Mouse (Mus musculus) neural tube, embryonic 14.5 days (tissue): ENCODE results near the gene Lpp. TPM values are rescaled to one million over a fixed set of nuclear protein-coding genes. Genes with fewer than 3 reads are reported as not detected.

Experiments
- ATAC-seq: fragments of 200-750 bp; cut with Nextera tagmentation; 2 replicates; pipeline ENCODE4 v1.8.0; 2017; ENCODE audit warnings: low read depth, mild to moderate bottlenecking, moderate TSS enrichment, moderate library complexity
- H3K27ac ChIP-seq: fragments of 300-500 bp; sonication (generic); 2 replicates; pipeline ENCODE4 v1.5.1; 2014; ENCODE audit warnings: low read depth, mild to moderate bottlenecking, control low read depth, low read length, moderate library complexity, mixed read lengths
- H3K27me3 ChIP-seq: fragments of 300-500 bp; sonication (generic); 2 replicates; pipeline ENCODE4 v1.6.1; 2014; ENCODE audit warnings: low read length; ENCODE audit not compliant: control insufficient read depth, insufficient read depth
- H3K36me3 ChIP-seq: fragments of 300-500 bp; sonication (generic); 2 replicates; pipeline ENCODE4 v1.6.1; 2014; ENCODE audit warnings: low read length, mixed read lengths; ENCODE audit not compliant: control insufficient read depth, insufficient read depth
- H3K4me1 ChIP-seq: fragments of 300-500 bp; sonication (generic); 2 replicates; pipeline ENCODE4 v1.6.1; 2014; ENCODE audit warnings: low read length; ENCODE audit not compliant: control insufficient read depth, insufficient read depth
- H3K4me2 ChIP-seq: fragments of 300-500 bp; sonication (generic); 2 replicates; pipeline ENCODE4 v1.6.1; 2014; ENCODE audit warnings: mild to moderate bottlenecking, low read depth, low read length, control low read depth
- H3K4me3 ChIP-seq: fragments of 300-500 bp; sonication (generic); 2 replicates; pipeline ENCODE4 v1.5.1; 2014; ENCODE audit warnings: low read depth, low read length, control low read depth, mixed read lengths
- H3K9ac ChIP-seq: fragments of 300-500 bp; sonication (generic); replicated peaks from 2 replicates; pipeline ENCODE4 v1.6.1; 2014; ENCODE audit warnings: low read depth, mild to moderate bottlenecking, control low read depth, low read length, mixed read lengths
- H3K9me3 ChIP-seq: fragments of 300-500 bp; sonication (generic); 2 replicates; pipeline ENCODE4 v1.6.1; 2016; ENCODE audit warnings: low read length; ENCODE audit not compliant: control insufficient read depth
- WGBS: fragments of 180-500 bp; shearing (Covaris S2); extraction: QIAGEN DNeasy Blood & Tissue Kit; methylation state at CpG from one replicate; pipeline ENCODE4 v1.1.7; 2014; 5-methylcytosine and 5-hydroxymethylcytosine counted together
- polyA plus RNA-seq: library from polyadenylated mRNA; unstranded; fragments of >200 nt; fragmentation: Nextera tagmentation; extraction: Ambion mirVana; gene quantifications from 2 replicates; pipeline ENCODE4 v1.2.1, GENCODE M21; 2014

Lpp gene
- polyA plus RNA-seq, 1 experiment from 2014 or later = 7.0 TPM

DNA sequence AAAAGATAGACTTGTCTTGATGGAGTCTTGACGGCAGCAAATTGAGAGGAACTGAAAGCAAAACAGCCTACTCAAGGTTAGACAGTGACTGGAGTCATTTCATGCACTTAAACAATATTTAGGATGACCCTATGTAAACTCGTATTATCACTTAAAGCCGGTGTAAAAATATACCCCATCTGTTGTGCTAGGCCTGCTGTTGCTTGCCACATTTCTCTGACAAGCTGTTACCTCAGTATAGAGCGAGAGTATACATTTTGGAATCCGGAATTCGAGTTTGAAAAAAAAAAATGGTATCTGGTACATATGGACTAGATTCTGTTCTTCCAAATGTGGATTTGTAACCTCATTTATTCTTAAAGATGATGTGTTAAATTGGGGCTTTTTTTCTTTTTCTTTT, 416.5 kb downstream of the Lpp start:
- WGBS = 90% methylated on average over 6 of the region's 6 CpGs
- no peak for ATAC-seq
- Histone ChIP-seq H3K9ac (no peak overlapping the region), H3K9me3 (no peaks in the 10 kb centered on the region), H3K27ac (no peak overlapping the region), H3K4me3 (no peak overlapping the region), H3K4me2 (no peak overlapping the region), H3K4me1 (no peaks in the 10 kb centered on the region), H3K36me3 (no peaks in the 10 kb centered on the region), H3K27me3 (no peaks in the 10 kb centered on the region)

DNA sequence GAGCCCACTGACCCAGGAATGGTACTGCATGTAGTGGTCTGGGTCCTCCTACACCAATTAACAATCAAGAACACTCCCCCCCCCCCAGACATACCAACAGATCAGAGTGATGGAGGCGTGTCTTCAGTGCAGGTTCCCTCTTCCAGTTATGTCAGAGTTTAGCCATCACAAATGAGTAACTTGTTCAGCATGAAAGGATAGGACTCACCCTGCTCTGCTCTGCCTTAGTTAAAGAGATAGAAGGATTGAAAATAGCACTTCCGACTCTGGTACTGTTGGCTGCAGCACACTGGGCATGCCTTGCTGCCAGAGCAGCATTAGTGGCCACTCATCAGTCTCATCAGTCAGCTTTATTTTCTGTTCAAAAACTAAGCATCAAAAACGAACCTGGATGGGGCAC, 423.3 kb downstream of the Lpp start:
- H3K4me3 ChIP-seq = no peak overlapping the region
- H3K27me3 ChIP-seq = no peaks in the 10 kb centered on the region
- 86% methylated on average over 3 of the region's 3 CpGs for WGBS
- no peak overlapping the region for H3K4me2 ChIP-seq
- no peaks in the 10 kb centered on the region for H3K36me3 ChIP-seq
- H3K4me1 ChIP-seq = no peaks in the 10 kb centered on the region
- H3K9ac ChIP-seq = no peak overlapping the region
- no peak overlapping the region for H3K27ac ChIP-seq
- no peaks in the 10 kb centered on the region for H3K9me3 ChIP-seq
- no peak for ATAC-seq

DNA sequence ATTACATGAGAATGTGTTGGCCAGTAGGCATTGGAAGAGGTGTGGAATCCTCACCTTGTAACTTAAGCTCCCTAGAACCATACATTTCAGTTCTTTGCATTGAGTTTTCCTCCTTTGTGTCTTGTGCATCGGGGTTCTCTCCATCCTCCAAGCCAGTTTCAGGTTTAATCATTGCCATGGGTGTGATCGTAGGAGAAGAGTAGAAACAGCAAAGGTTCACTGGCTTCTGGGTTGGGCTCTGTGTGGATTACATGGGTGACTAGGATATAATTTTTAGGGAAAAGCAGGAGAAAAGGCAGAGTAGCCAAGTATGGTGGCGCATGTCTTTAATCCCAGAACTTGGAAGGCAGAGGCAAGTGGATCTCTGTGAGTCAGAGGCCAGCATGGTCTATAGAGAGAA, 424.1 kb downstream of the Lpp start:
- ATAC-seq = no peak
- H3K9ac ChIP-seq = no peak overlapping the region
- no peaks in the 10 kb centered on the region for H3K9me3 ChIP-seq
- H3K4me1 ChIP-seq = no peaks in the 10 kb centered on the region
- 97% methylated on average over 3 of the region's 3 CpGs for WGBS
- no peaks in the 10 kb centered on the region for H3K27me3 ChIP-seq
- no peaks in the 10 kb centered on the region for H3K36me3 ChIP-seq
- no peak overlapping the region for H3K27ac ChIP-seq
- no peak overlapping the region for H3K4me3 ChIP-seq
- no peak overlapping the region for H3K4me2 ChIP-seq

DNA sequence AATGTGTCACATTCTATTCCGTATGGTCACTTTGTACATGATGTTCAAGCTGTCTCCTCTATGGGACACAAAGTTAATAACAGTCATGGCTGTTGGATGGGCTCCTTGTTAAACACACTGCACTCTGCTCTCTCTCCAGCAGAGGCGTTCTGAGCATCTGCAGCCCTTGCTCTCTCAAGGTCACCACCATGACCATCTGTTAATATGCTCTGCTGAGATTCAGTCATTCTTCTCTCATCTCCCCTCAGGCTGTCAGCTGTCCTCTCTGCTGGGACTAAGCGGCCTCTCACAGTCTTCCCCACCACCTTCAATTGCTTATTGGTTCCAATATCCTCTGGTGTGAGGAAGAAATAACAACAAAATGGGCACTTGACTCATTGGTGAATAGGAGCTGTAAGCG, 425.8 kb downstream of the Lpp start:
- H3K36me3 ChIP-seq = no peaks in the 10 kb centered on the region
- no peak overlapping the region for H3K4me3 ChIP-seq
- H3K4me1 ChIP-seq = no peaks in the 10 kb centered on the region
- ATAC-seq = no peak
- no peaks in the 10 kb centered on the region for H3K27me3 ChIP-seq
- H3K9ac ChIP-seq = no peak overlapping the region
- no peak overlapping the region for H3K27ac ChIP-seq
- no peak overlapping the region for H3K4me2 ChIP-seq
- H3K9me3 ChIP-seq = no peaks in the 10 kb centered on the region
- WGBS = 49% methylated on average over 4 of the region's 4 CpGs

DNA sequence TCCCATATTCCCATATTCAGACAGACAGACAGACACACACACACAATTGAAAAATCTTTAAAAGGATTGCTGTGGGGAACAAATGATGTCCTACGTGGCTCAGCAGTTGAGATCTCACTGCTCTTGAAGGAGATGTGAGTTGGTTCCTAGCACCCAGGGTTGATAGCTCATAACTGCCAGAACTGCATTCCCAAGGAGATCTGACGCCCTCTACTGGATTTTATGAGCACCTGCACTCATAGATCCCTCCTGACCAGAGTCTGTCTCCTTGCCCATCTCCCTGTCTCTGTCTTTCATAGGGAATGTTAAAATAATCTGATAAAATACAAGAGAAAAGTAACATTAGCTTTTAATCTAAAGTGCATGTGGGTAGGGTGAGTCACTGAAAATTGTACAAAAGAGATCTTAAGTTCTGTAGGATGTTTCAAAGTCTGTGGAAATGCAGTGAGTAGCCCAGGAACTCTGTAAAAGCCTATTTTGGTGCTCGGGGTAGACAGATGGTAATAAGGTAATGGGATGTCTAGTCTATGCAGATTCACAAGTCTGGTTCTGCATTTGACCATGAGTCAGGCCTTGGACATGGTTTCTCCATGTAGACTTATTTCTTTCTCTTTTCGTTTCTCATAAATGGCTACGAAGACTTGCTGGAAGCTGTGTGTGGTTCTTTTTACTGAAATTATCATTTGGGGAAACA, 429.0 kb downstream of the Lpp start:
- no peaks in the 10 kb centered on the region for H3K4me1 ChIP-seq
- no peaks in the 10 kb centered on the region for H3K27me3 ChIP-seq
- H3K9ac ChIP-seq = no peak overlapping the region
- H3K4me2 ChIP-seq = no peak overlapping the region
- no peak overlapping the region for H3K4me3 ChIP-seq
- WGBS = 82% methylated on average over 5 of the region's 5 CpGs
- H3K27ac ChIP-seq = no peak overlapping the region
- no peaks in the 10 kb centered on the region for H3K36me3 ChIP-seq
- no peaks in the 10 kb centered on the region for H3K9me3 ChIP-seq
- no peak for ATAC-seq

DNA sequence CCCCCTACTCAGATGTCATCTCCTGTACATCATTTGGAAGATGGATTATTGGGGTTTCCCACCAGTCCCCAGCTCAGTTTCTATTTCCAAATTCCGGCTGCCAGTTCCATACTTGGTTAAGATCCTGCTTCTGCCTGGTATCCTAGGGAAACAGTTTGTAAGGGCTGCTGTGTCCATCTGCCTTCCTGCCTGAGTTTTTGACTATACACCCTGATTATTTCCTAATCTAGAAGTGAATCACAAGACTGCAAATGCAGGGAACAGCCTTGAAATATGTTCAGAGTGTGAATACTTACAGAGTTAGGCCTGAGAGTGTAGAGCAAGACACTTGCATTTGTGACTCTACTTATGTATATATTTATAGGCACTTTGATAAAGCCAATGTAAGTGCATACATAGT, 429.6 kb downstream of the Lpp start:
- no peak for ATAC-seq
- H3K36me3 ChIP-seq = no peaks in the 10 kb centered on the region
- no peak overlapping the region for H3K9ac ChIP-seq
- no peaks in the 10 kb centered on the region for H3K27me3 ChIP-seq
- H3K4me1 ChIP-seq = no peaks in the 10 kb centered on the region
- H3K4me3 ChIP-seq = no peak overlapping the region
- WGBS = 80% methylated on average over 1 of the region's 1 CpGs
- H3K27ac ChIP-seq = no peak overlapping the region
- no peak overlapping the region for H3K4me2 ChIP-seq
- H3K9me3 ChIP-seq = no peaks in the 10 kb centered on the region

DNA sequence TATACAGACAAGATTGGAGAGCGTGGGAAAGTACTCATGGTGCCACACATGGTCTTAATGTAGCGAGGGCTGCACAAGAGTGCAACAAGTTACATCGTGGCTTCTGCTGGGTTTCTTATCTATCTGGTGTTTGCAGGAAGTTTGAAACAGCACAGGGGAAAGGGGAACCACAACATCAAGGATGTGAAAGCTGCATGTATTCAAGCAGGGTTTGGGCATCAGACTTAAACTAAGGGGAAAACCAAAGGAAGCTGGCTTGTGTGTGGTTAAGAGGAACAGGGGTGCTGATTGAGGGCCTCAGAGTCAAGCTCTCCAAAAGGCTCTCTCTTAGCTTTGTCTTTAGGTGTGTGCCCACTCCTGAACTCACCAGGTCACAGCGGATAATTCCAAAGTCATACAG, 433.1 kb downstream of the Lpp start:
- no peak overlapping the region for H3K27ac ChIP-seq
- no peak overlapping the region for H3K4me2 ChIP-seq
- no peaks in the 10 kb centered on the region for H3K36me3 ChIP-seq
- H3K27me3 ChIP-seq = no peaks in the 10 kb centered on the region
- 93% methylated on average over 4 of the region's 4 CpGs for WGBS
- no peaks in the 10 kb centered on the region for H3K4me1 ChIP-seq
- no peaks in the 10 kb centered on the region for H3K9me3 ChIP-seq
- no peak overlapping the region for H3K4me3 ChIP-seq
- no peak overlapping the region for H3K9ac ChIP-seq
- no peak for ATAC-seq

DNA sequence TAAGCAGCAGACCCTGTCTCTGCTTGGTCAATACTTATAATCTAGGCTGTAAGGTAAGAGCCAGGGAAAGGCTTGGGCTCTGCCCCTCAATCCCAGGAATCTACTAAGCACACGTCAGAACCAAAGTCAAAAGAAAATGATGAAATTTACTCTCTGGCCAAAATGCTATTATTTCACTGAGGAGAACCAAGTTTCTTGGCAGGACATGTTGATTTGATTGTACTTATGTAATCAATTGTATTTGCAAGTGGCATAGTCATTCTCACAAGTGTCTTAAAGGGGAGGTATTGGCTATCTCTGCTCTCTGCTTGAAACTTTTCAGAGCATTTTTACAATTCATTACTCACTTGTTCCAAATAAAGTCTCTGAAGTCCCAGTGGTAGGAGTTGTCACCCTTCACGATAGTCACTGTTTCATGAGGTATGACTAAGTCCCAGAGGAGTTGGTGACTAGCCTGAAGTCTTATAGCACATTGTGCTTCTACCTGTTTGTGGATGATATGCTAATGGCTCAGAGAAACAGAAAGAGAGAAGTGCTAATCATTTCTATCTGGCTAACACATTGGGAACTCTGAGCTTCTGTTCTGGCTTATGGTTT, 435.0 kb downstream of the Lpp start:
- H3K27me3 ChIP-seq = no peaks in the 10 kb centered on the region
- no peaks in the 10 kb centered on the region for H3K36me3 ChIP-seq
- H3K9ac ChIP-seq = no peak overlapping the region
- no peak for ATAC-seq
- no peaks in the 10 kb centered on the region for H3K9me3 ChIP-seq
- WGBS = 87% methylated on average over 2 of the region's 2 CpGs
- no peak overlapping the region for H3K4me3 ChIP-seq
- no peaks in the 10 kb centered on the region for H3K4me1 ChIP-seq
- no peak overlapping the region for H3K4me2 ChIP-seq
- no peak overlapping the region for H3K27ac ChIP-seq

DNA sequence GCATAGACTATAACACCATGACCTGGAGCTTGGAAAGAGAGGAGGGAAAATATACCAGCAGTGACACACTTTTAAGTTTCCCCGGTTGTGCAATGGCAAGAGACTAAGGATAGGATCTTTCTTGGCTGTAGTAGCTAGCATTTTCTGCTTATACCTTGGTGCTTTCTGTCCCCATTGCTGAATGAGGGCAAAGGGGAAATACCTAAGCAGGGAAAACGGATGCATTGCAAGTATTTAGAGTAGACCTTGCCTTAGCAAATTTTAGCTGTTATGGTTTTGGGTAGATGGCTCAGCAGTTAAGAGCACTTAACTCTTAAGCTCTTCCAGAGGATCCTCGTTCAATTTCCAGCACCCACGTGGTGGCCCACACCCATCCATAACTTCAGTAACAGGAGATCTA, 436.6 kb downstream of the Lpp start:
- no peaks in the 10 kb centered on the region for H3K36me3 ChIP-seq
- no peaks in the 10 kb centered on the region for H3K4me1 ChIP-seq
- no peaks in the 10 kb centered on the region for H3K27me3 ChIP-seq
- no peak overlapping the region for H3K4me2 ChIP-seq
- H3K27ac ChIP-seq = no peak overlapping the region
- no peak overlapping the region for H3K4me3 ChIP-seq
- WGBS = 86% methylated on average over 4 of the region's 4 CpGs
- H3K9me3 ChIP-seq = no peaks in the 10 kb centered on the region
- no peak for ATAC-seq
- H3K9ac ChIP-seq = no peak overlapping the region
